Mouse (Mus musculus): Measurements from ENCODE around the gene Wdr81. TPM values are rescaled to one million over a fixed set of nuclear protein-coding genes. Genes with fewer than 3 reads are reported as not detected.
"Not testable (repeated sequence)": the region's sequence is repeated elsewhere in the genome, so short reads cannot be mapped to it uniquely, and the experiment has no call there.

The Wdr81 gene
- total and polyA plus RNA-seq, 2 experiments, result 14.4 to 20.3 TPM

- Histone ChIP-seq H3K27ac (replicated peaks; ENCODE audit: insufficient read depth, low read depth, low read length) (peak overlapping the region; percentile 99), H3K9ac (ENCODE audit: low read depth, low read length) (peak overlapping the region; percentile 28), H3K4me1 (ENCODE audit: control insufficient read depth, insufficient read depth, low read length) (peaks cover 38% of the 10 kb centered on the region), H3K79me2 (ENCODE audit: control insufficient read depth, insufficient read depth, low read length) (peaks cover 4% of the 10 kb centered on the region; the same call in 1 of the 2 replicates), H3K36me3 (ENCODE audit: control insufficient read depth, insufficient read depth, low read length) (peaks cover 11% of the 10 kb centered on the region), H3K4me3 (ENCODE audit: insufficient read depth, low read depth, low read length) (peak overlapping the region; percentile 25; the same call in 1 of the 2 replicates), H3K27me3 (ENCODE audit: control insufficient read depth, insufficient read depth, low read length) (no peaks in the 10 kb centered on the region)
- 20% methylated on average over 5 of the region's 5 CpGs for WGBS
- TF ChIP-seq CTCF (IDR thresholded peaks at IDR 0.05; ENCODE audit: low read depth, low read length), result no peak
- no peak for TF ChIP-seq POLR2A (IDR thresholded peaks at IDR 0.05; ENCODE audit: extremely low read depth, insufficient read depth, low read length)
- no peak for DNase-seq (ENCODE audit: extremely low read depth, low read depth, low spot score)
Measured at GRCm38 (mm10) chr11:75459751-75460102, 5.2 kb upstream of the Wdr81 start.

GRCm38 (mm10) chr11:75459141-75459711 lies 4.7 kb upstream of the Wdr81 start:
- Histone ChIP-seq H3K9ac (ENCODE audit: low read depth, low read length) (peak overlapping the region; percentile 28), H3K36me3 (ENCODE audit: control insufficient read depth, insufficient read depth, low read length) (peaks cover 7% of the 10 kb centered on the region; the same call in 1 of the 2 replicates), H3K27ac (replicated peaks; ENCODE audit: insufficient read depth, low read depth, low read length) (peak overlapping the region; percentile 99), H3K27me3 (ENCODE audit: control insufficient read depth, insufficient read depth, low read length) (no peaks in the 10 kb centered on the region), H3K4me1 (ENCODE audit: control insufficient read depth, insufficient read depth, low read length) (peaks cover 35% of the 10 kb centered on the region), H3K4me3 (ENCODE audit: insufficient read depth, low read depth, low read length) (no peak overlapping the region), H3K79me2 (ENCODE audit: control insufficient read depth, insufficient read depth, low read length) (peaks cover 6% of the 10 kb centered on the region; the same call in 1 of the 2 replicates)
- DNase-seq (ENCODE audit: extremely low read depth, low read depth, low spot score), result peak; percentile 91
- TF ChIP-seq CTCF (IDR thresholded peaks at IDR 0.05; ENCODE audit: low read depth, low read length), result no peak
- 0 out of 2 replicates have a peak, but pooled peaks have one; percentile 38 for TF ChIP-seq POLR2A (IDR thresholded peaks at IDR 0.05; ENCODE audit: extremely low read depth, insufficient read depth, low read length)
- 7% methylated on average over 5 of the region's 5 CpGs for WGBS

- no peak for DNase-seq (ENCODE audit: extremely low read depth, low read depth, low spot score)
- Histone ChIP-seq H3K4me3 (ENCODE audit: insufficient read depth, low read depth, low read length) (no peak overlapping the region), H3K27me3 (ENCODE audit: control insufficient read depth, insufficient read depth, low read length) (no peaks in the 10 kb centered on the region), H3K27ac (replicated peaks; ENCODE audit: insufficient read depth, low read depth, low read length) (peak overlapping the region; percentile 99), H3K9ac (ENCODE audit: low read depth, low read length) (peak overlapping the region; percentile 25; the same call in 1 of the 2 replicates), H3K36me3 (ENCODE audit: control insufficient read depth, insufficient read depth, low read length) (peaks cover 5% of the 10 kb centered on the region; the same call in 1 of the 2 replicates), H3K79me2 (ENCODE audit: control insufficient read depth, insufficient read depth, low read length) (peaks cover 11% of the 10 kb centered on the region; the same call in 1 of the 2 replicates), H3K4me1 (ENCODE audit: control insufficient read depth, insufficient read depth, low read length) (peaks cover 34% of the 10 kb centered on the region)
- 35% methylated on average over 8 of the region's 8 CpGs for WGBS
- TF ChIP-seq CTCF (IDR thresholded peaks at IDR 0.05; ENCODE audit: low read depth, low read length) (no peak), POLR2A (IDR thresholded peaks at IDR 0.05; ENCODE audit: extremely low read depth, insufficient read depth, low read length) (no peak)
Measured at GRCm38 (mm10) chr11:75458628-75459041, 4.1 kb upstream of the Wdr81 start.

- peak; percentile 73 for DNase-seq (ENCODE audit: extremely low read depth, low read depth, low spot score)
- Histone ChIP-seq H3K36me3 (ENCODE audit: control insufficient read depth, insufficient read depth, low read length) (peaks cover under 1% of the 10 kb centered on the region; the same call in 1 of the 2 replicates), H3K4me3 (ENCODE audit: insufficient read depth, low read depth, low read length) (no peak overlapping the region), H3K9ac (ENCODE audit: low read depth, low read length) (no peak overlapping the region), H3K79me2 (ENCODE audit: control insufficient read depth, insufficient read depth, low read length) (peaks cover 13% of the 10 kb centered on the region), H3K4me1 (ENCODE audit: control insufficient read depth, insufficient read depth, low read length) (peaks cover 35% of the 10 kb centered on the region), H3K27ac (replicated peaks; ENCODE audit: insufficient read depth, low read depth, low read length) (peak overlapping the region; percentile 99), H3K27me3 (ENCODE audit: control insufficient read depth, insufficient read depth, low read length) (no peaks in the 10 kb centered on the region)
- 5% methylated on average over 3 of the region's 3 CpGs for WGBS
- peak; percentile 60 for TF ChIP-seq CTCF (IDR thresholded peaks at IDR 0.05; ENCODE audit: low read depth, low read length)
- no peak for TF ChIP-seq POLR2A (IDR thresholded peaks at IDR 0.05; ENCODE audit: extremely low read depth, insufficient read depth, low read length)
Measured at GRCm38 (mm10) chr11:75458169-75458568, 3.7 kb upstream of the Wdr81 start.

GRCm38 (mm10) chr11:75456440-75456871 lies 1.9 kb upstream of the Wdr81 start:
- TF ChIP-seq POLR2A (IDR thresholded peaks at IDR 0.05; ENCODE audit: extremely low read depth, insufficient read depth, low read length) (no peak), CTCF (IDR thresholded peaks at IDR 0.05; ENCODE audit: low read depth, low read length) (no peak)
- DNase-seq (ENCODE audit: extremely low read depth, low read depth, low spot score), result no peak
- Histone ChIP-seq H3K79me2 (ENCODE audit: control insufficient read depth, insufficient read depth, low read length) (peaks cover 29% of the 10 kb centered on the region), H3K36me3 (ENCODE audit: control insufficient read depth, insufficient read depth, low read length) (no peaks in the 10 kb centered on the region), H3K4me1 (ENCODE audit: control insufficient read depth, insufficient read depth, low read length) (peaks cover 49% of the 10 kb centered on the region), H3K9ac (ENCODE audit: low read depth, low read length) (no peak overlapping the region), H3K27ac (replicated peaks; ENCODE audit: insufficient read depth, low read depth, low read length) (no peak overlapping the region), H3K4me3 (ENCODE audit: insufficient read depth, low read depth, low read length) (no peak overlapping the region), H3K27me3 (ENCODE audit: control insufficient read depth, insufficient read depth, low read length) (no peaks in the 10 kb centered on the region)
- 40% methylated on average over 7 of the region's 7 CpGs for WGBS

- not testable (repeated sequence) for H3K27ac ChIP-seq (replicated peaks; ENCODE audit: insufficient read depth, low read depth, low read length); H3K9ac ChIP-seq (ENCODE audit: low read depth, low read length); H3K4me3 ChIP-seq (ENCODE audit: insufficient read depth, low read depth, low read length); DNase-seq (ENCODE audit: extremely low read depth, low read depth, low spot score); H3K27me3 ChIP-seq (ENCODE audit: control insufficient read depth, insufficient read depth, low read length); H3K36me3 ChIP-seq (ENCODE audit: control insufficient read depth, insufficient read depth, low read length)
- 98% methylated on average over 2 of the region's 2 CpGs for WGBS
- peaks cover 34% of the 10 kb centered on the region for H3K79me2 ChIP-seq (ENCODE audit: control insufficient read depth, insufficient read depth, low read length)
- peaks cover 53% of the 10 kb centered on the region for H3K4me1 ChIP-seq (ENCODE audit: control insufficient read depth, insufficient read depth, low read length)
Measured at GRCm38 (mm10) chr11:75455971-75456370, 1.5 kb upstream of the Wdr81 start.

Data from liver, adult 2 months (tissue).